Mouse (Mus musculus) limb, embryonic 14.5 days (tissue): Measurements from ENCODE around the gene Fasn. TPM values are rescaled to one million over a fixed set of nuclear protein-coding genes. Genes with fewer than 3 reads are reported as not detected.

Source experiments
- ATAC-seq: fragments of 200-750 bp; cut with Nextera tagmentation; 2 replicates; pipeline ENCODE4 v1.8.0; 2017; ENCODE audit warnings: low read depth, moderate number of reproducible peaks, moderate TSS enrichment; ENCODE audit not compliant: low FRiP score
- DNase-seq: peaks from one replicate; pipeline ENCODE4 v3.0.0-alpha.2; 2015; ENCODE audit warnings: low spot score
- H3K27ac ChIP-seq: fragments of 300-500 bp; sonication (generic); replicated peaks from 2 replicates; pipeline ENCODE4 v1.5.1; 2014; ENCODE audit warnings: low read depth, mild to moderate bottlenecking, low read length, moderate library complexity, mixed read lengths
- H3K27me3 ChIP-seq: fragments of 300-500 bp; sonication (generic); 2 replicates; pipeline ENCODE4 v1.6.1; 2014; ENCODE audit warnings: low read length, mixed read lengths; ENCODE audit not compliant: control insufficient read depth, insufficient read depth
- H3K36me3 ChIP-seq: fragments of 300-500 bp; sonication (generic); 2 replicates; pipeline ENCODE4 v1.6.1; 2014; ENCODE audit warnings: mild to moderate bottlenecking, low read length, moderate library complexity, mixed read lengths; ENCODE audit not compliant: control insufficient read depth, insufficient read depth
- H3K4me1 ChIP-seq: fragments of 300-500 bp; sonication (generic); 2 replicates; pipeline ENCODE4 v1.6.1; 2014; ENCODE audit warnings: antibody characterized with exemption, low read length, mixed read lengths; ENCODE audit not compliant: control insufficient read depth, insufficient read depth
- H3K4me2 ChIP-seq: fragments of 300-500 bp; sonication (generic); replicated peaks from 2 replicates; pipeline ENCODE4 v1.6.1; 2014; ENCODE audit warnings: low read depth, mild to moderate bottlenecking, low read length, moderate library complexity; ENCODE audit not compliant: severe bottlenecking
- H3K4me3 ChIP-seq: fragments of 300-500 bp; sonication (generic); replicated peaks from 2 replicates; pipeline ENCODE4 v1.5.1; 2014; ENCODE audit warnings: low read length
- H3K9ac ChIP-seq: fragments of 300-500 bp; sonication (generic); 2 replicates; pipeline ENCODE4 v1.6.1; 2014; ENCODE audit warnings: mild to moderate bottlenecking, low read depth, low read length, moderate library complexity; ENCODE audit not compliant: severe bottlenecking
- H3K9me3 ChIP-seq: fragments of 300-500 bp; sonication (generic); 2 replicates; pipeline ENCODE4 v1.6.1; 2016; ENCODE audit warnings: low read length; ENCODE audit not compliant: control insufficient read depth
- POLR2A ChIP-seq: fragments of 200-500 bp; IDR thresholded peaks from 2 replicates; pipeline ENCODE4 v1.8.0; 2012; ENCODE audit warnings: inconsistent platforms, mild to moderate bottlenecking, moderate library complexity, borderline replicate concordance; ENCODE audit not compliant: insufficient read depth, insufficient read length; ENCODE audit errors: extremely low read depth
- WGBS: fragments of 180-500 bp; shearing (Covaris S2); extraction: QIAGEN DNeasy Blood & Tissue Kit; methylation state at CpG from one replicate; pipeline ENCODE4 v1.1.7; 2014; 5-methylcytosine and 5-hydroxymethylcytosine counted together
- polyA plus RNA-seq, 2 experiments: library from polyadenylated mRNA; depleted of rRNA in 1 of 2; stranded (reverse) in 1 of 2; unstranded in 1 of 2; fragments of >200 nt; fragmentation: Nextera tagmentation in 1 of 2; extraction: Ambion mirVana in 1 of 2; gene quantifications; 2 replicates each; pipeline versions ENCODE4 v1.2.1 to v1.2.3; 2012 to 2014

Fasn gene
- polyA plus RNA-seq, 2 experiments: 86.7 to 187 TPM

DNA sequence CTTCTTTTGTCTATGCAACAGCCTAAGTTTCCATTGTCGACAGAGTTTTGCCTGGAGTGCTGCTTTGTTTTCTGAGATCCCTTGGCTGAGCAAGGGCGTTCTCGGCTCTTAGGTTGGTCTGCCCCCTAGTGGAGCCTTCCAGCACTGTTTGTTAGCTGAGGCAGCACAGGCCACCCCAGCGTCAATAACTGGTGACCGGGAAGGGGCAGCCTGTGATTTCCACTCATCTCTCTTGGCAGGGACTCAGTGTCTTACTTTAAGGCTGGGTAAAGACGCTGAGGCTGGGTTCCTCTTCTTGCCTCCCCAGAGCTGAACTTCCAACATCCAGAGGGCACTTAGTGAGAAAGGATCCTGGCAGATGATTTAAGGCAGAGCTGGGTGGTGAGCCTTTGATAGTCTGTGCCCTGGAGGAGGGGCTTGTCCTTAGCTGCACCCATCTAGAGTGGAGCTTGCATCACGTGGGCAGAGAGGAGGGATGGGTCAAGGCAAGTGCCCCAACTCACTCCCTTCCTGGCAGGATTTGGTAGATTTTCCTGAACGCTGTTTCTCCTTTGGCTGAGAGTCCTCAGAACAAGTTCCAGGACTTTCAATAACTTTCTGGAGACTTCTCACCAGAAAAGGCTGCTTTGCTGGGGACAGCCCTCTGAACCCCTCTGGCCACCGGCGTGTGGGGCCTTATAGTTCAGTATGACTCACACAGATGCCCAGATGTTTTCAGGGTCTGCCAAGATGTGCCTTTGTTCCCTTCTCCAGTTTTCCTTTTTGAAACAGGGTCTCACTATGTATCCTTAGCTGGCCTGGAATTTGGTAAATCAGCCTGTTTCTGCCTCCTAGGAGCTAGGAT, 24.1 kb downstream of the Fasn start:
- no peak overlapping the region for H3K4me2 ChIP-seq
- peaks cover 12% of the 10 kb centered on the region for H3K4me1 ChIP-seq
- no peaks in the 10 kb centered on the region for H3K9me3 ChIP-seq
- H3K36me3 ChIP-seq: peaks cover 2% of the 10 kb centered on the region; the same call in 1 of the 2 replicates
- no peak overlapping the region for H3K4me3 ChIP-seq
- H3K27ac ChIP-seq: peak overlapping the region; percentile 48; the same call in 1 of the 2 replicates
- ATAC-seq (peak; percentile 72), DNase-seq (peak; percentile 91)
- 0 out of 2 replicates have a peak overlapping the region, but pooled peaks have one; percentile 1 for H3K9ac ChIP-seq
- TF ChIP-seq POLR2A: no peak
- no peaks in the 10 kb centered on the region for H3K27me3 ChIP-seq
- 12% methylated on average over 10 of the region's 10 CpGs for WGBS

- Histone ChIP-seq H3K9ac (no peak overlapping the region), H3K36me3 (0 out of 2 replicates have a peak, but pooled peaks cover 4% of the 10 kb centered on the region), H3K27me3 (no peaks in the 10 kb centered on the region), H3K4me1 (peaks cover 13% of the 10 kb centered on the region), H3K4me3 (no peak overlapping the region), H3K27ac (peak overlapping the region; percentile 48; the same call in 1 of the 2 replicates), H3K9me3 (no peaks in the 10 kb centered on the region), H3K4me2 (no peak overlapping the region)
- ATAC-seq (no peak), DNase-seq (no peak)
- WGBS: 66% methylated on average over 6 of the region's 6 CpGs
- no peak for TF ChIP-seq POLR2A
Observed at GRCm38 (mm10) chr11:120799316-120799890, 24.9 kb downstream of the Fasn start.

GRCm38 (mm10) chr11:120798244-120798643, 26.1 kb downstream of the Fasn start:
- H3K4me3 ChIP-seq: no peak overlapping the region
- WGBS: 87% methylated on average over 3 of the region's 3 CpGs
- no peaks in the 10 kb centered on the region for H3K9me3 ChIP-seq
- peaks cover 13% of the 10 kb centered on the region for H3K36me3 ChIP-seq
- no peaks in the 10 kb centered on the region for H3K27me3 ChIP-seq
- no peak overlapping the region for H3K9ac ChIP-seq
- DNase-seq: no peak
- ATAC-seq: no peak
- no peak for TF ChIP-seq POLR2A
- H3K27ac ChIP-seq: no peak overlapping the region
- H3K4me2 ChIP-seq: no peak overlapping the region
- peaks cover 13% of the 10 kb centered on the region for H3K4me1 ChIP-seq

DNA sequence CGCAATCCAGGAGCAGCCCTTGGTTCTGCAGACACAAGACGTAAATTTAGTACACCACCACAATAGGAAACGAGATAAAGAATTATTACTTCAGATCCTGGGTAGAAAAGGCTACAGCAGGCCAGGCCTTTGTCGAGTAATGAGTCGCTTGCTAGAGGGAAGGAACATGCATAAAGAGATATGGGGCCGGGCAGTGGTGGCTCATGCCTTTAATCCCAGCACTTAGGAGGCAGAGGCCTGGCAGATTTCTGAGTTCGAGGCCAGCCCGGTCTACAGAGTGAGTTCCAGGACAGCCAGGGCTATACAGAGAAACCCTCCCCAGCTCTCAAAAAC, 27.8 kb downstream of the Fasn start:
- Histone ChIP-seq H3K27me3 (no peaks in the 10 kb centered on the region), H3K4me3 (peak overlapping the region; percentile 99), H3K4me1 (peaks cover 13% of the 10 kb centered on the region), H3K36me3 (peaks cover 30% of the 10 kb centered on the region), H3K27ac (peak overlapping the region; percentile 63), H3K9ac (peak overlapping the region; percentile 94), H3K4me2 (peak overlapping the region; percentile 93), H3K9me3 (no peaks in the 10 kb centered on the region)
- DNase-seq: no peak
- ATAC-seq: peak; percentile 10; the same call in 1 of the 2 replicates
- WGBS: 33% methylated on average over 8 of the region's 8 CpGs
- no peak for TF ChIP-seq POLR2A

DNA sequence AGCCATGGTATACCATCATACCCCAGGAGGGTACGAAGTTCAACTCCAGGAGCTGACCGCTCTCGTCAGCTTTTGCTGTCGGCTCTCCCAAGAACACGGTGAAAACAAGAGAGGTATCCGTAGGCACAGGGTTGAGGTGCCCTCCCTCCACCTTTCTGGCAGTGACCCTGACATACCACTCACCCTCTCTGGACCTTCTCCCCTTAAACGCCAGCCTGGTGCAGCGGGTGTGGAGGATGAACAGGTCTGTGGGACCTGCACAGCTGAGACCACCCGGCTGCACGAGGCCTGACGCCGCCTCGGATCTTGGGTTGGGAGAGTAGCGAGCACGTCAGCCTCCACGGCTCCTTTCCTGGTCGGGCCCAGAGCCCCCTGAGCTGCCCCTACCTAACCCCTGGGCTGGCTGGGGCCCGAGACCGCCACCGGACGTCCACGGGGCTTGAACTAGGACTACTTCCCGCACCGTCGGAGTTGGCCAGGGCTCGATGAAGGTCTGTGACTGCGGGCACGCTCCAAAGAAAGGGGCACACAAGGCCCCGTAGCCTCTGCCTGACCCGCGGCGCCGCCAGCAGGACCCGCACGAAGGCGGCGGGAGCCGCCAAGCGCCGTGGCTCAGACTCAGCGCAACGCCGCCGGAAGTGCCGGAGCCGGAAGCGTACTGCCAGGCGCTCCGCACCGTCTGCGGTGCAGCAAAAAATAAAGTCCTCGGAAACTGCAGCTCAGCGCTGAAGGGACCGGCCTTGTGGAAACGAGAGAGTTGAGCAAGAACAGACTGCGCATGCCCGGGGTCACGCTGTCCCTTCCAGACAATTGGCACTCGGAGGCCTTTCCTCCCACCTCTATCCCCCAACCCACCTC, 28.4 kb downstream of the Fasn start, which contains the start of gene Dus1l:
Gene Dus1l, minus strand, starts transcription at position 648 of the 858 bp plus-strand sequence.
- peak; percentile 80; the same call in 1 of the 2 replicates for TF ChIP-seq POLR2A
- ATAC-seq: peak; percentile 89
- Histone ChIP-seq H3K36me3 (peaks cover 36% of the 10 kb centered on the region), H3K27ac (peak within 1 kb of the TSS; percentile 63), H3K4me1 (peaks cover 13% of the 10 kb centered on the region), H3K4me2 (peak within 1 kb of the TSS; percentile 93), H3K9me3 (no peaks in the 10 kb centered on the region), H3K4me3 (peak within 1 kb of the TSS; percentile 99), H3K9ac (peak within 1 kb of the TSS; percentile 94), H3K27me3 (no peaks in the 10 kb centered on the region)
- DNase-seq: peak; percentile 95
- WGBS: 2% methylated on average over 59 of the region's 59 CpGs
